Mouse (Mus musculus) MEL (cell line): ENCODE data around the gene Klf4.

ENCODE experiments used
- MAX ChIP-seq: IDR thresholded peaks from 2 replicates; pipeline ENCODE4 v1.6.1; 2011; ENCODE audit warnings: low read length, improper control_type of control experiment
- MEF2A ChIP-seq: IDR thresholded peaks from 2 replicates; pipeline ENCODE4 v1.6.1; 2014; ENCODE audit warnings: low read depth, mild to moderate bottlenecking, inconsistent platforms, low read length, improper control_type of control experiment; ENCODE audit not compliant: poor library complexity, insufficient replicate concordance, severe bottlenecking; ENCODE audit errors: extremely low read depth

DNA sequence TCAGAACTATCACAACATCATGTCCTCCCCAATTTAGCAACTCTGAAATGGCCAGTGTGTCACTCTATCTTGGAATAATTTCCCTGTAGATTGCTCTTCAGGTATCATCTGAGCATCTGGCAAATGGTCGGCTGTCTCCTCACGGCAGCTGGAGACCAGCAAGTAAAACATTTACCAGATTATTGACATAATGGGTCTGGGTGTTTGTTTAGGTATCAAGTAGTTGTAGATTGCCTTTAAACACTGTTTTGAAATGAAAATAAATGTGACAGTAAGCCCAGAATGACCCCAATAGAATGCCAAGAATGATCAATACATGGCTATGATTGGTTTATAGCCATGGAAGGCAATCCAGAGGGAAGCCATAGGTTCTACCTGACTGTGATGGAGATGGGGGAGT is 39.2 kb upstream of the Klf4 start:
- TF ChIP-seq MEF2A (no peak), MAX (no peak)
